Mouse (Mus musculus): Measurements from ENCODE around the gene Gm4778. TPM values are rescaled to one million over a fixed set of nuclear protein-coding genes. Genes with fewer than 3 reads are reported as not detected.
"Not testable (repeated sequence)": the region's sequence is repeated elsewhere in the genome, so short reads cannot be mapped to it uniquely, and the experiment has no call there.

Gene Gm4778
- polyA plus RNA-seq (2015; fragmentation: Nextera tagmentation; extraction: Ambion mirVana) = not detected in 2 replicates

DNA sequence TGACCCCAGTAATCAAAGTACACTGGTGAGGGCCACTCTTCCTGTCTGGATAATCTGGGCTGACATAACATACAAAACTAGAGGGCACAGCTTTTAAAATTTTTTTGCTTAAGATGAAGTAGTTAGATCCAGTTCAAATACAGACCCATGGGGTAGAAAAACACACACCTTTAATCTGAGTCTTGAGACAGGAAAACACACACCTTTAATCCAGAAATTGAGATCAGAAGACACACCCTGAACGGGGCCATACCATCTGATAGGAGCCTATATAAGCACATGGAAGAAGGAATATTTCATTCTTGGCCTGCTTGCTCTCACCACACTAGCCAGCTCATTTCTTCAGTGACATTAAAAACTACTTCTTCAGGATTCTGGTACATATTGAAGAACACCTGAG is at the start of gene Gm4778:
Gene Gm4778 (plus strand): TSS at position 301 of the 400 bp plus-strand sequence.
- not testable (repeated sequence) for H3K4me3 ChIP-seq (replicated peaks; ENCODE audit: low read length); H3K4me1 ChIP-seq (replicated peaks; ENCODE audit: control insufficient read depth, insufficient read depth, low read length); ATAC-seq; H3K9ac ChIP-seq (replicated peaks; ENCODE audit: low read depth, low read length); H3K36me3 ChIP-seq (ENCODE audit: control insufficient read depth, insufficient read depth); H3K4me2 ChIP-seq (ENCODE audit: low read length); H3K27ac ChIP-seq (ENCODE audit: low read length); H3K27me3 ChIP-seq (replicated peaks; ENCODE audit: control insufficient read depth, insufficient read depth, low read length); H3K9me3 ChIP-seq (ENCODE audit: control insufficient read depth, low read length)
- WGBS = 90% methylated on average over 1 of the region's 1 CpGs

DNA sequence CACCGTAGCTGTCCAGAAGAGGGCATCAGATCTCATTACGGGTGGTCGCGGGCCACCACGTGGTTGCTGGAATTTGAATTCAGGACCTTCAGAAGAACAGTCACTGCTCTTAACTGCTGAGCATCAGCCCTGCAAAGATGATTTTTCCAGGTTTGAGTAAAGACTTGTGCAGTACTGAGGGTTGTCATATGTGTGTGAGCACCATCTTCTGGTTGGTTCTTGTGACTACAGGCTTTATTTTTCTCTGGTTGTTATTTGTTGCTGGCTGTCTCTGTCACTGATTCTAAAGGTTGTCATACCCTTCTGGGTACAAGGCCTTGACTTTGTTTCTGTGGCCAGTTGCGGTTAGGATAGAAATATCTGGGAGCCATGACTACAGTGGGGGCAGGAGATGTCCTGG is 3.2 kb upstream of the Gm4778 start:
- Histone ChIP-seq H3K4me1 (replicated peaks; ENCODE audit: control insufficient read depth, insufficient read depth, low read length) (no peaks in the 10 kb centered on the region), H3K27ac (ENCODE audit: low read length) (no peak overlapping the region), H3K9ac (replicated peaks; ENCODE audit: low read depth, low read length) (no peak overlapping the region), H3K36me3 (ENCODE audit: control insufficient read depth, insufficient read depth) (no peaks in the 10 kb centered on the region), H3K9me3 (ENCODE audit: control insufficient read depth, low read length) (no peaks in the 10 kb centered on the region), H3K4me2 (ENCODE audit: low read length) (no peak overlapping the region), H3K27me3 (replicated peaks; ENCODE audit: control insufficient read depth, insufficient read depth, low read length) (no peaks in the 10 kb centered on the region), H3K4me3 (replicated peaks; ENCODE audit: low read length) (no peak overlapping the region)
- WGBS = 58% methylated on average over 6 of the region's 6 CpGs
- peak; percentile 68 for ATAC-seq

DNA sequence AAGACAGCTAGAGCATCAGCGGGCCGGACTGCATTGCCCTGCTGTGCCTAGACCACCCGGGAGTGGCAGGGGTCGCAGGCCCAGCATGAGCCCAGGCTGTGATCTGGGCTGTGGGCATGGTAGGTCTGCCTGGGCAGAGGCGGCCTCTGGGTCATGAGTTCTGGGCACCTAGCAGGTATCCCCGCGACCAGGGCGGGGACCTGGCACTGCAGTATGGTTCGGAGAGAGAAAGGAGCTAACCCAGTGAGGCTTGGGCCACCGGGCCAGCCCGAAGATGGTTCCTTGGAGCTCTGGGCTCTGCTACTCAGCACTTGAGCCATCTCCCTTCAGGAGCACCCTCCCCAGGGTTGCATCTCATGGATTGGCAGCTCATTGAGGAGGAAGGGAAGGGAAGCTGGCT is 12.2 kb downstream of the Gm4778 start:
- Histone ChIP-seq H3K27ac (ENCODE audit: low read length) (no peak overlapping the region), H3K9me3 (ENCODE audit: control insufficient read depth, low read length) (no peaks in the 10 kb centered on the region), H3K36me3 (ENCODE audit: control insufficient read depth, insufficient read depth) (no peaks in the 10 kb centered on the region), H3K4me2 (ENCODE audit: low read length) (no peak overlapping the region), H3K4me1 (replicated peaks; ENCODE audit: control insufficient read depth, insufficient read depth, low read length) (no peaks in the 10 kb centered on the region), H3K4me3 (replicated peaks; ENCODE audit: low read length) (no peak overlapping the region), H3K27me3 (replicated peaks; ENCODE audit: control insufficient read depth, insufficient read depth, low read length) (no peaks in the 10 kb centered on the region), H3K9ac (replicated peaks; ENCODE audit: low read depth, low read length) (no peak overlapping the region)
- no peak for ATAC-seq
- 93% methylated on average over 11 of the region's 11 CpGs for WGBS

DNA sequence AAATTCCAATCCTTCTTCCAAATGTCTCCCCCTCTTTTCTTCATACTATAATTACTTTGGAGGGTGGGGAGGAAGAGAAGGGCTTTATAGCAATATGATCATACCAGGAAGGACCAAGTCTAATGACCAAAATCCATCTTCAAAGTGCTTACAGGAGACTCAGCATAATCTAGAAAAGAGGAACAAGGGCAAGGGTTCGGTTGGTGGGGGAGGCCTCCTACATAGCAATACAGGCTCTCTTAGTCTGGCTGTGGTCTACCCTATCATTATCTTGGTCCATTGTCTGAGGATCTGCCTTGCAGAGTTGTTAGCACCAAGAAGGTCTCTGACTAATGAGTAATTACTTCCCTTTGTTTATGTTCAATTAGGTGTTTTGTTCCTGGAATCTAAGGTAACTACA is 41.6 kb downstream of the Gm4778 start:
- no peaks in the 10 kb centered on the region for H3K9me3 ChIP-seq (ENCODE audit: control insufficient read depth, low read length)
- no peaks in the 10 kb centered on the region for H3K27me3 ChIP-seq (replicated peaks; ENCODE audit: control insufficient read depth, insufficient read depth, low read length)
- H3K4me1 ChIP-seq (replicated peaks; ENCODE audit: control insufficient read depth, insufficient read depth, low read length) = peaks cover 3% of the 10 kb centered on the region; the same call in 1 of the 2 replicates
- WGBS = 80% methylated on average over 1 of the region's 1 CpGs
- H3K4me2 ChIP-seq (ENCODE audit: low read length) = no peak overlapping the region
- H3K9ac ChIP-seq (replicated peaks; ENCODE audit: low read depth, low read length) = no peak overlapping the region
- H3K27ac ChIP-seq (ENCODE audit: low read length) = no peak overlapping the region
- ATAC-seq = no peak
- no peak overlapping the region for H3K4me3 ChIP-seq (replicated peaks; ENCODE audit: low read length)
- no peaks in the 10 kb centered on the region for H3K36me3 ChIP-seq (ENCODE audit: control insufficient read depth, insufficient read depth)

DNA sequence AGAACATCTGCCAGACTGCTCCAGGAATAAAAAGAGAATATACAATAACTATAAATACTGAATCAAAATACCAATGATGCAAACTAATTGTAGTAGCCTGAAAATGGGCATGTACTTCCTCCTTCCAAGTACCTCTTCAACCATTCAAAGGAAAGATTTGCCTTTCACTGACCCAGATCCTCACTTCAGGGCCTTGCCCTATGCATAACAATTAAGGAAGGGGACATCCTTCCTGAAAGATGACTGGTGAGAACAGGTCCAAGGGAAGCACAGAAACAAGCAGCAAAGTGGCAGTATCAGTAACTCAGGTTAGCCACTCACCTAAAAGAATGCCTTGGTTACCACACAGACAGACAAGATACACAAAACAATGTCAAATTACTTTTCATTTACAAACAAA is 43.1 kb downstream of the Gm4778 start:
- H3K4me1 ChIP-seq (replicated peaks; ENCODE audit: control insufficient read depth, insufficient read depth, low read length) = peaks cover 9% of the 10 kb centered on the region
- H3K27ac ChIP-seq (ENCODE audit: low read length) = no peak overlapping the region
- no peak overlapping the region for H3K4me2 ChIP-seq (ENCODE audit: low read length)
- no peaks in the 10 kb centered on the region for H3K36me3 ChIP-seq (ENCODE audit: control insufficient read depth, insufficient read depth)
- H3K9ac ChIP-seq (replicated peaks; ENCODE audit: low read depth, low read length) = no peak overlapping the region
- H3K27me3 ChIP-seq (replicated peaks; ENCODE audit: control insufficient read depth, insufficient read depth, low read length) = no peaks in the 10 kb centered on the region
- no peak for ATAC-seq
- H3K9me3 ChIP-seq (ENCODE audit: control insufficient read depth, low read length) = no peaks in the 10 kb centered on the region
- H3K4me3 ChIP-seq (replicated peaks; ENCODE audit: low read length) = no peak overlapping the region

DNA sequence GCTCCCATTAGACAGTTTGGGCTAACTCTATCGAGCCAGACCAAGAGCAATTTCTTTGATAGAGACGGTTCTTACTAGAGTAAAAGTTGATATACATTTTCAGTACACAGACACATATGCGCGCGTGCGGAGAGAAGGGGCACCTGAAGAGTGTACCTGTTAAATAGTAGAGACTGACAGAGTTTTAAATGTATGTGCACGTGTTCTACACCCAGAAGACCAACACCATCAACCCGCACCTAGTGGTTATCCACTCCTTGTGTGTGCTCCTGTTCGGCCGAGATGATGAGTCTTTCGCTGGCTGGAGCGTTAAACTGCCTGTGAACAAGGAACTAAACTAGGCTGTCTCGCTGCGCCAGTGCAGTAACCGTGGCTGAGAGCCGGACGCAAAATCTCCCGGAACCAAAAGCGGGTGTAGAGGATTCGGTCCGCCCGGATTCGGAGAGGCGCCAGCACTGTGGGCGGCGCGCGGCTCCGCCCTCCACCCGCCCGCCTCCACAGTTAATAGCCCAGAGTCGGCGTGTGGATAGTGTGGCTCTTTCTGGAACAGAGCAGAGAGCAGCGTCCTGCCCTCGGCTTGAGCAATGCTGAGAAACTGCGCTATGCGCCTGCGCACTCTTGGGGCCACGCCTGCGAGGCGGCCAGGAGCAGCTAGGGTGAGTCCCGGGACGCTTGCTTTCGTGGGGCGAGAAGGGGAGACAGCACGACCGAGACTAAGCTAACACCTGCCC is 46.0 kb downstream of the Gm4778 start, which contains the start of gene Them4:
Gene Them4 (plus strand): TSS at position 457 of the 731 bp plus-strand sequence.
- H3K4me3 ChIP-seq (replicated peaks; ENCODE audit: low read length) = peak within 1 kb of the TSS; percentile 82
- WGBS = 1% methylated on average over 47 of the region's 47 CpGs
- ATAC-seq = peak; percentile 99

DNA sequence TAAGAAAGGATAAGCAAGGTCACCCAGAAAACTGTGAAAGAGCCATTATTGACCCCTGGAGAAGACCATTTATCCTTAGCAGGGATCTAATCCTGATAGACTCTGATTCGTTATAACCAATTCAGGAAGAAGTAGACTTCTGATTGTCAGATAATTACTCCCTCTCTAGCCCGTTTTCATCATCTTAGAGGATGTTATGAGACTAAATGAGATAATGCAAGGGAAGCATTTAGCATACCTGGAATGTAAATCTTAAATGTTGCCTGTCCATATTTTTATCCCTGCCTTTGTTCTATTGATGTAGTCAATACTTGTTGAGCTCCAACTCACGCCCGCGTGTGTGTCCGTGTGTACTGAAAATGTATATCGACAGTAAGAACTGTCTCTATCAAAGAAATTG is 46.7 kb downstream of the Gm4778 start:
- Histone ChIP-seq H3K27ac (ENCODE audit: low read length) (peak overlapping the region; percentile 72), H3K4me1 (replicated peaks; ENCODE audit: control insufficient read depth, insufficient read depth, low read length) (peaks cover 9% of the 10 kb centered on the region), H3K4me2 (ENCODE audit: low read length) (peak overlapping the region; percentile 72), H3K9ac (replicated peaks; ENCODE audit: low read depth, low read length) (peak overlapping the region; percentile 82), H3K27me3 (replicated peaks; ENCODE audit: control insufficient read depth, insufficient read depth, low read length) (no peaks in the 10 kb centered on the region), H3K4me3 (replicated peaks; ENCODE audit: low read length) (peak overlapping the region; percentile 82), H3K36me3 (ENCODE audit: control insufficient read depth, insufficient read depth) (no peaks in the 10 kb centered on the region), H3K9me3 (ENCODE audit: control insufficient read depth, low read length) (no peaks in the 10 kb centered on the region)
- WGBS = 46% methylated on average over 7 of the region's 7 CpGs
- ATAC-seq = no peak

More for the DNA sequence above, 46.0 kb downstream of the Gm4778 start, which contains the start of gene Them4:
- no peaks in the 10 kb centered on the region for H3K9me3 ChIP-seq (ENCODE audit: control insufficient read depth, low read length)
- peak within 1 kb of the TSS; percentile 72 for H3K4me2 ChIP-seq (ENCODE audit: low read length)
- H3K36me3 ChIP-seq (ENCODE audit: control insufficient read depth, insufficient read depth) = no peaks in the 10 kb centered on the region
- H3K27me3 ChIP-seq (replicated peaks; ENCODE audit: control insufficient read depth, insufficient read depth, low read length) = no peaks in the 10 kb centered on the region
- H3K4me1 ChIP-seq (replicated peaks; ENCODE audit: control insufficient read depth, insufficient read depth, low read length) = peaks cover 9% of the 10 kb centered on the region
- H3K9ac ChIP-seq (replicated peaks; ENCODE audit: low read depth, low read length) = peak within 1 kb of the TSS; percentile 82
- H3K27ac ChIP-seq (ENCODE audit: low read length) = peak within 1 kb of the TSS; percentile 72

DNA sequence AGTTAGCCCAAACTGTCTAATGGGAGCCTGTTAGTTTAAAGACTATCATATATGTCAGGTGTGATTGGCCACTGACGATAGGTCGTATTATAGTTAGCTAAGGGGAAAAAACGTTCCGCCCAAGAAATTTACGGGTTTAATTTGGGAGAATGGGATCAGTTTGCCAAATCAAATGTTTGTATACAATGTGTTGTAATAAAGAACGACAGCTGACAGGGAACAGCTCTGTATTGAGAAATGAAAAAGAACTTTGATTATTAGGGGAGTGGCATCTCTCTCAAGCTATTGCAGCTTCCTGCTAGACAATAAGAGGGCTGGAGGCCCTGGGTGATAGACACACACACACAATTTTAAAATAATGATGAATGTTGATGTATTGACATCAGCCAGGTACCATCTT is 47.1 kb downstream of the Gm4778 start:
- no peak for ATAC-seq
- Histone ChIP-seq H3K9ac (replicated peaks; ENCODE audit: low read depth, low read length) (no peak overlapping the region; the same call in 1 of the 2 replicates), H3K4me1 (replicated peaks; ENCODE audit: control insufficient read depth, insufficient read depth, low read length) (peaks cover 9% of the 10 kb centered on the region), H3K27me3 (replicated peaks; ENCODE audit: control insufficient read depth, insufficient read depth, low read length) (no peaks in the 10 kb centered on the region), H3K9me3 (ENCODE audit: control insufficient read depth, low read length) (no peaks in the 10 kb centered on the region), H3K36me3 (ENCODE audit: control insufficient read depth, insufficient read depth) (no peaks in the 10 kb centered on the region), H3K4me3 (replicated peaks; ENCODE audit: low read length) (peak overlapping the region; percentile 82), H3K4me2 (ENCODE audit: low read length) (peak overlapping the region; percentile 72), H3K27ac (ENCODE audit: low read length) (no peak overlapping the region)
- 65% methylated on average over 6 of the region's 6 CpGs for WGBS

DNA sequence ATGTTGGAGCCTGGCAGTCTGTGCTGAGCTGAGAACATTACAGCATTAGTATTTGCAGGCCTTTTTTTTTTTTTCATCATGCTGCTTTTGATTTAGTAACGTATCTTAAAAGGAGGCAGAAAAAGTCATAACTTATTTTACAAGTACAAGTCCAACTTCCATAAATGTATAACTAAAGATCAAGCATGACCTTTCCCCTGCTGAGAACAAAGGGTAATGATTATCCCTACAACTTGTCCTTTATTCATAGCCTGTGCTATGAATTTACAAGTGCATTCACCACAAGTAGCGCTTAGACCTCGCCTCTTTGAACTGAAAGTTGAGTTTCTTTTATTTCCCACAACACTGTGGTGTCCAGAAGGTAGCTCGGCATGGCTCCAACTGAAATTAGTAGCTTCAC is 47.5 kb downstream of the Gm4778 start:
- H3K4me3 ChIP-seq (replicated peaks; ENCODE audit: low read length) = no peak overlapping the region
- ATAC-seq = no peak

More for the DNA sequence above, 47.5 kb downstream of the Gm4778 start:
- 74% methylated on average over 4 of the region's 4 CpGs for WGBS
- Histone ChIP-seq H3K9ac (replicated peaks; ENCODE audit: low read depth, low read length) (no peak overlapping the region), H3K9me3 (ENCODE audit: control insufficient read depth, low read length) (no peaks in the 10 kb centered on the region), H3K36me3 (ENCODE audit: control insufficient read depth, insufficient read depth) (no peaks in the 10 kb centered on the region), H3K4me1 (replicated peaks; ENCODE audit: control insufficient read depth, insufficient read depth, low read length) (peaks cover 9% of the 10 kb centered on the region), H3K4me2 (ENCODE audit: low read length) (peak overlapping the region; percentile 72), H3K27ac (ENCODE audit: low read length) (no peak overlapping the region), H3K27me3 (replicated peaks; ENCODE audit: control insufficient read depth, insufficient read depth, low read length) (no peaks in the 10 kb centered on the region)
